Mouse (Mus musculus) T-helper 1 cell (primary cell): Measurements from ENCODE around the gene Wfdc5.

Source experiments
- in situ Hi-C: fragments of 300-600 bp; cut with MboI, MseI; formaldehyde crosslinking; loops from one replicate; pipeline ENCODE4 v1.15.1; 2025; ENCODE audit warnings: high pct_unique_total_duplicates

Wfdc5 gene

DNA sequence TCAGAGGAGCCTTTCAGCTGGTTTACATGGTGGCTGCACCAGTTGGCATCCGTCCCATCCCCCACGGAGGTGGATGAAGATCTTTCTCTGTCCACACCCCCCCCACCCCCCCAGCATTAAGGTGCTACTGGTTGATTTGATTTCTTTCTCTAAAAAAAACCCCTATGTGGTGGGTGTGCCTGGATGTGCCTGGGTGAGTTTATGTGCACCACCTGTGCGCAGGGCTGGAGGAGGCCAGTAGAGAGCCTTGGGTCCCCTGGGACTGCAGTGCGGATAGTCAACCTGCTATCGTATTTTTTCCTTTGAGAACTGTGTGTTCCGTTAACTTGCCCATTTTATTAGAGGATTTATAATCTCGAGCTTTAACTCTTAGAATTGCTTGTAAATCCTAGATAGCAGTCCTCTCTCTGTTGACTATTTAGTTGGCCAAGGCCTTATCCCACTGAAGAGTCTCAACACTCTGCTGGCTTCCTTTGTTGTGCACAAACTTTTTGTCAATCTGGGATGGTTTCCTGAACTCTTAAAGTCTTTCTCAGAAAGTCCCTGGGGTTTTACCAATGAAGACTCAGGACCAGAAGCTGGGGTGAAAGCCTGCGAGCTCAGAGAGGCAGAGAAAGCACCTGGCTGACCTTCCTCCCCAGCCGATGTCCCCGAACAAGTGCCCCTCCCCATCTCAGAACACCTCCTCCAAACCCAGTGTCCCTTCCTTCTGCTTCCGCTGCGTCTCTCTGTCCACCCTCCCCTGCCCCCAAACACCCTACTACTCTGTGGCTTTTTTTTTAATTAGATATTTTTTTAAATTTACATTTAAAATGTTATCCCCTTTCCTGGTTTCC, 53.7 kb downstream of the Wfdc5 start:
- in situ Hi-C loops, result loop anchor here (10.0 kb wide), 1 partner anchor 886 kb away; no protein-coding TSS in a partner anchor

DNA sequence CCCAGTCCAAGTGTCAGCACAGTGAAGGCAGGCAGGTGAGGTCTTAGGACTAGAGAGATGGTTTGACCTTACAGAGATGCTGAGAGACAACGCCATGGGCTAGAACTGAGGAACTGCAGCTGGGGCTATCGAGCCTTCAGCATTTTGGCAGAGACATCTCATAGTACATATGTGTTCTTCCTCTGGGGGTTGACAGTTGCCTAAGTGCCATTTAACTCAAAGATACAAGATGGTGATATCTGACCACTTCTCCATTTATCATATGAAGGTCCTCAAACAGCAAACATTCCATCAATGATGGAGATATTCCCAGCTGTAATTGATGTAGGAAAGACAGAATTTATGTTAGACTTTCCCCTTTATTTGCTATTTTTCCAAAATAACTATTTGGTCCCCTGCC, 55.2 kb downstream of the Wfdc5 start:
- in situ Hi-C loops, result loop anchor here (10.0 kb wide), 1 partner anchor 888 kb away; no protein-coding TSS in a partner anchor

DNA sequence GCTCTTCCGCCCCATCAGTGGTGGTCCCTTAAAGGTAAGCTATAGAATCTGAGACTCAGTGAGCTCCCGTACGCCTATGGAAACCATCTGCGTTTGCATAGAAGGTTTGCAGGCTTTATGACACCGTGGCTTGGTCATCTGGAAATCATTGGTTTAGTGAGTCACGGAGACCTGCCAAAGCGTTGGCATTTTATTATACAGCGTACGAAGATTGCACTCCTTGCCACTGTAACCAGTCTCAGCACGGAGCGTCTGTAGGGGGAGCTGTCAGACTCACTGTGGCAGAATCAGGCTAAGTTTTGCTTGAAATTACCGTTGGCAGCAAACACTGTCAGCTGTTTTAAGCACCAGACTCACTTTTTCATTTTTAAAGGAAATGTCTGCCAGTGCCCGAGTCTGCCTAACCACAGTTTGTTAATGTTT, 56.0 kb downstream of the Wfdc5 start:
- in situ Hi-C loops, result loop anchor here (10.0 kb wide), 1 partner anchor 888 kb away; no protein-coding TSS in a partner anchor
